Mouse (Mus musculus) brain, embryonic 14.5 days (tissue): ENCODE data around the gene Ophn1. TPM values are rescaled to one million over a fixed set of nuclear protein-coding genes. Genes with fewer than 3 reads are reported as not detected.

Source experiments
- DNase-seq: peaks from one replicate; pipeline ENCODE4 v3.0.0-alpha.2; 2011; ENCODE audit warnings: low read depth
- CTCF ChIP-seq: fragments of 200-500 bp; IDR thresholded peaks from 2 replicates; pipeline ENCODE4 v1.5.1; 2012; ENCODE audit warnings: inconsistent platforms, mild to moderate bottlenecking, moderate library complexity, borderline replicate concordance; ENCODE audit not compliant: insufficient read depth, insufficient read length; ENCODE audit errors: extremely low read depth
- POLR2A ChIP-seq: fragments of 200-500 bp; IDR thresholded peaks from 2 replicates; pipeline ENCODE4 v1.6.1; 2012; ENCODE audit warnings: mild to moderate bottlenecking, inconsistent platforms, borderline replicate concordance; ENCODE audit not compliant: poor library complexity, insufficient read depth, insufficient read length, severe bottlenecking; ENCODE audit errors: extremely low read depth
- polyA plus RNA-seq: library from polyadenylated mRNA; depleted of rRNA; stranded (reverse); fragments of >200 nt; gene quantifications from 2 replicates; pipeline ENCODE4 v1.2.3, GENCODE M21; 2012; rRNA removed

Ophn1 gene
- polyA plus RNA-seq, 1 experiment, result 26.6 TPM

DNA sequence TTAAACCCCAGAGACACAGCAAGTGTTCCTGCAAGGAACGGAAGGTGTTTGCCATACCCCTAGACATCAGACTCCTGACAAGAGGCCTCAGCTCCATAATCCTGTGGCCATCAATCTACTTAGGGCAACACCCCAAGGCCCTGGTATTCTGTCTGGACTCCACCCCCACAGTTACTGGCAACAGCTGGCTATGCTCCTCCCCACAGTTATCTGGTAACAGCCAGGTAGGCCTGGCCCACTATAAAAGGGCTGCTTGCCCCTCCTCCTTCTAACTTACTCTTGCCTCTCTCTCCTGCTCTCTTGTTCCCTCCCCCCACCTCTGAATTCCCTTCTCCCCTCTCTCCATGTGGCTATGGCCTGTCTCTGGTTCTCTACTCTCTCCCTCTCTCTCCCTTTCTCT, 344.4 kb downstream of the Ophn1 start:
- no peak for TF ChIP-seq POLR2A
- no peak for DNase-seq

DNA sequence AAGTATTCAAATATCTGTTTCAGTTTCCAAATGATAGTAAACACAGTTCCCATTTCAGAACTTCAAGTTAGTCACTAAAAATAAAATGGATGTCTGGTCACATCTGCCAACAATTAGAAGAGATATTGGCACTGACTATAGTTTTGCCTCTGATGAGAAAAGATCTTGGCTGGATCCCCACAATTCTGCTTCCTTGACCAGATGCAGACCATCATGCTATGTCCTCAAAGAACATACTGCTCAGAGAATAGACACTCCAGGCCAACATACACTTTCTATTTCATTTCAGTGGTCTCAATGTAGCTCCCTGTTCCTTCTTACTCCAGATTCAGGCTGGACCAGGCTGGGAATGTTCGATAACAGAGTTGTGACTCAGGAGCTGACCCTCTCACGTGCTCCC, 375.5 kb downstream of the Ophn1 start:
- TF ChIP-seq CTCF, result no peak
- no peak for TF ChIP-seq POLR2A
- DNase-seq, result no peak

DNA sequence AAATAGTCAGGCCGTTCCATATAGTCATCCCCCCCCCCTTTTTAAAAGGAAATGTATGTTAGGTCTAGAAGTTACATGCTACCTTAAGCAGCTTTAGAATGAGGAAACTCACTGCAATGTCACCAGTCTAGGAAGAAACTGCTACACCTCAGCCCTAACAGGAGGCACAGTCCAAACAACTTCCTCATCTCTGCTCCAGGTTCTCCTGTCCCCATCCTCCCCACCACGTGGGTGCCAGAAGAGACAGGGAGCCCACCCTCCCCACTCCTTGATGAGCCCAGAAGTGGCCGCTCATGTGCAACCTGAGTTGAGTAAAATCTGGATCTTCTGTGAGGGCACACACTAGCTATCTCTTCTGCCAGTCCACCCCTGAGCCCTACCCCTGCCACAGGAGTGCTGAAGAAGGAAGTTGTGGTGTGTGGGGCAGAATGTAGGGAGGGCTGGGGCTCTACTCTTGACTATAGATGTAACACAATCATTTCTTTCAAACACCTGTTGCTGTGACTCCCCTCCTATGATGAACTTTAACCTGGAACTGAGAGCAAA, 376.4 kb downstream of the Ophn1 start:
- TF ChIP-seq POLR2A, result no peak
- TF ChIP-seq CTCF, result no peak
- no peak for DNase-seq

Other genes starting within 250 kb of the Ophn1 start
- gene Yipf6, start 45.3 kb upstream of the Ophn1 start, polyA plus RNA-seq, result 15.8 and 17.8 TPM in 2 replicates
- 5.7 and 7.8 TPM in 2 replicates for gene Stard8, start 112.2 kb upstream of the Ophn1 start, polyA plus RNA-seq
- 53.3 and 75.7 TPM in 2 replicates for gene Efnb1, start 245.1 kb upstream of the Ophn1 start, polyA plus RNA-seq